Mouse (Mus musculus) embryonic facial prominence, embryonic 14.5 days (tissue): ENCODE data around the gene Mvb12b. TPM values are rescaled to one million over a fixed set of nuclear protein-coding genes. Genes with fewer than 3 reads are reported as not detected.

ENCODE experiments used
- ATAC-seq: fragments of 200-750 bp; cut with Nextera tagmentation; 2 replicates; pipeline ENCODE4 v1.8.0; 2017; ENCODE audit warnings: low read depth, moderate number of reproducible peaks, moderate TSS enrichment
- DNase-seq: peaks from one replicate; pipeline ENCODE4 v3.0.0-alpha.2; 2015; ENCODE audit warnings: low spot score
- H3K27ac ChIP-seq: fragments of 300-500 bp; sonication (generic); replicated peaks from 2 replicates; pipeline ENCODE4 v1.5.1; 2014; ENCODE audit warnings: low read depth, mild to moderate bottlenecking, low read length, moderate library complexity
- H3K27me3 ChIP-seq: fragments of 300-500 bp; sonication (generic); replicated peaks from 2 replicates; pipeline ENCODE4 v1.6.1; 2014; ENCODE audit warnings: low read length; ENCODE audit not compliant: control insufficient read depth, insufficient read depth
- H3K36me3 ChIP-seq: fragments of 300-500 bp; sonication (generic); 2 replicates; pipeline ENCODE4 v1.6.1; 2014; ENCODE audit warnings: low read length, mixed read lengths; ENCODE audit not compliant: control insufficient read depth, insufficient read depth
- H3K4me1 ChIP-seq: fragments of 300-500 bp; sonication (generic); 2 replicates; pipeline ENCODE4 v1.6.1; 2014; ENCODE audit warnings: antibody characterized with exemption, low read length; ENCODE audit not compliant: control insufficient read depth, insufficient read depth
- H3K4me2 ChIP-seq: fragments of 300-500 bp; sonication (generic); 2 replicates; pipeline ENCODE4 v1.6.1; 2014; ENCODE audit warnings: low read depth, mild to moderate bottlenecking, low read length, moderate library complexity, mixed read lengths
- H3K4me3 ChIP-seq: fragments of 300-500 bp; sonication (generic); 2 replicates; pipeline ENCODE4 v1.5.1; 2014; ENCODE audit warnings: low read depth, mild to moderate bottlenecking, low read length
- H3K9ac ChIP-seq: fragments of 300-500 bp; sonication (generic); 2 replicates; pipeline ENCODE4 v1.6.1; 2014; ENCODE audit warnings: low read depth, mild to moderate bottlenecking, low read length, moderate library complexity, mixed read lengths
- H3K9me3 ChIP-seq: fragments of 300-500 bp; sonication (generic); 2 replicates; pipeline ENCODE4 v1.6.1; 2016; ENCODE audit warnings: low read length; ENCODE audit not compliant: control insufficient read depth
- WGBS: fragments of 180-500 bp; shearing (Covaris S2); extraction: QIAGEN DNeasy Blood & Tissue Kit; methylation state at CpG from one replicate; pipeline ENCODE4 v1.1.7; 2014; 5-methylcytosine and 5-hydroxymethylcytosine counted together
- polyA plus RNA-seq: library from polyadenylated mRNA; unstranded; fragments of >200 nt; fragmentation: Nextera tagmentation; extraction: Ambion mirVana; gene quantifications from 2 replicates; pipeline ENCODE4 v1.2.1, GENCODE M21; 2014

Mvb12b gene
- polyA plus RNA-seq, 1 experiment from 2014 or later, result 14.1 TPM

GRCm38 (mm10) chr2:33847196-33847834 is 40.4 kb downstream of the Mvb12b start:
- H3K4me3 ChIP-seq, result no peak overlapping the region
- H3K27me3 ChIP-seq, result no peaks in the 10 kb centered on the region
- ATAC-seq, result peak; percentile 11; the same call in 1 of the 2 replicates
- DNase-seq, result no peak
- peak overlapping the region; percentile 68 for H3K27ac ChIP-seq
- H3K4me2 ChIP-seq, result no peak overlapping the region
- H3K9ac ChIP-seq, result no peak overlapping the region
- H3K9me3 ChIP-seq, result no peaks in the 10 kb centered on the region
- H3K4me1 ChIP-seq, result peaks cover 14% of the 10 kb centered on the region
- WGBS, result 72% methylated on average over 11 of the region's 11 CpGs
- no peaks in the 10 kb centered on the region; the same call in 1 of the 2 replicates for H3K36me3 ChIP-seq

DNA sequence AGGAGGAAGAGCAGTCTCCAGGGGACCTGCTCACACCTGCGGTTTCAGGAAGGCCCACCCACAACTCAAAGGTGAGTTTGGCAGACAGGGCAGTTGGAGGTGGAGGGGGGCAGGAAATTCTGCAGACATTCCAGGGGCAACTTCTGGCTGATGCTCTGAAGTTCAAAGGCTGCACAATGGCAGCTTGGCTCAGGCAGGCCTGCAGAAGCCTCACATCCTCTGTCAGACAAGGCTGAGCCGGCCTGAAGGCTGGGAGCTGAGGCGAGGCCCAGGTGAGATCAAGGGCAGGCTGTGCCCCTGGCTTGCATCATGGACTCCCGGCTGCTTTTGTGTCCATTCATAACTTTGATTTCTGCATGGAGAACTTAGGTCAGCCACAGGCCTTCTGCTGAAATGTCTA is 41.1 kb downstream of the Mvb12b start:
- Histone ChIP-seq H3K27me3 (no peaks in the 10 kb centered on the region), H3K4me1 (peaks cover 14% of the 10 kb centered on the region), H3K9me3 (no peaks in the 10 kb centered on the region), H3K9ac (no peak overlapping the region), H3K4me3 (no peak overlapping the region), H3K4me2 (no peak overlapping the region), H3K27ac (peak overlapping the region; percentile 68), H3K36me3 (no peaks in the 10 kb centered on the region; the same call in 1 of the 2 replicates)
- 12% methylated on average over 4 of the region's 4 CpGs for WGBS
- DNase-seq (peak; percentile 23), ATAC-seq (peak; percentile 43; the same call in 1 of the 2 replicates)

DNA sequence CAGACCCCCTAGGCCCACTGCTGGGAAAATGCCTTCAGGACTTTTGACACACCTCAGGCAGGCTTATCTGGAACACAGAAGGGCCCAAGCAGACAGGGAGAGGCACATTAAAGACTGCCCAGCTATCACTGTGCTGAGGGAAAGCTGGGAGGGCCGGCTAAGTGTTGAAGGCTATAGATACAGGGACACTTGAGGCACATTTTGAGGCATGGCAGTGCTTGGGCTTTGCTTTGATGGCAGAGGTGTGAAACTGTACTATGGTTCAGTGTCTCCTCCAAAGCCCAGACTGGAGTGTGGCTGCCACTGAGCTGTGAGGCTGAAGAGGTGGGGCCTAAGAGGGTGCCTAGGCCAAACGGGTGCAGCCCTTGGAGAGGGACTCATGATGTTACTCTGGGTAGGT is 44.1 kb downstream of the Mvb12b start:
- peaks cover 14% of the 10 kb centered on the region for H3K4me1 ChIP-seq
- 68% methylated on average over 2 of the region's 2 CpGs for WGBS
- H3K36me3 ChIP-seq, result peaks cover 6% of the 10 kb centered on the region; the same call in 1 of the 2 replicates
- no peak for DNase-seq
- no peak overlapping the region for H3K27ac ChIP-seq
- H3K4me2 ChIP-seq, result no peak overlapping the region
- H3K9me3 ChIP-seq, result no peaks in the 10 kb centered on the region
- no peak overlapping the region for H3K4me3 ChIP-seq
- no peak overlapping the region for H3K9ac ChIP-seq
- no peaks in the 10 kb centered on the region for H3K27me3 ChIP-seq
- no peak for ATAC-seq

DNA sequence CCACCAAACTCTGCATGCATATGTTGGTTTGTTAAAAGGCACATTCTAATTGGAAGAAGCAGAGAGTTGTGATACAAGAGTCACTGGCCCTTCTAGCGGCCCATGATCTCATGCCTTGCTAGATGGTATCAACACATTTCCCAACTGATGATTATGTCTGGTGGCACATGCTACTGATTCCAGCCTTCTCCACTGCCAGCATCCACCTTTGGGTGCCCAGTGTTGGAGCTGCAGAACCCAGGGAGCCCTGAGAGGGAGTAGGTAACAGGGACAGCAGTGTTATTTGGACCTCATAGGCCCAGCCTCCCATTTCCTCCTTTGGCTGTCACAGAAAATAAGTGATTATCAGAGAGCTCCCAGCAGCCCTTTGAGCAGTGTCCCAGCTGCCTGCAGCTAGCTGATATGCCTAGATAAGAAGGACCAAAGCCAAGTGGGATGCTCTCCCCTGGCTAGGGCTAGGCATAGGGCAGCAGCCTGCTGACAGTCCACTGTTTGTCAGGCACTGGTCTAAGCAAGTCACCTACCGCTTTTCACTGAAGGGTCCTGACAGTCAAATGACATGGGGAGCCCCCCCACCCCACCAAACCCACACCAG is 44.7 kb downstream of the Mvb12b start:
- DNase-seq (no peak), ATAC-seq (no peak)
- Histone ChIP-seq H3K36me3 (peaks cover 10% of the 10 kb centered on the region; the same call in 1 of the 2 replicates), H3K4me1 (peaks cover 11% of the 10 kb centered on the region), H3K4me3 (no peak overlapping the region), H3K9me3 (no peaks in the 10 kb centered on the region), H3K27ac (no peak overlapping the region), H3K4me2 (no peak overlapping the region), H3K27me3 (no peaks in the 10 kb centered on the region), H3K9ac (no peak overlapping the region)
- WGBS, result 94% methylated on average over 2 of the region's 2 CpGs

DNA sequence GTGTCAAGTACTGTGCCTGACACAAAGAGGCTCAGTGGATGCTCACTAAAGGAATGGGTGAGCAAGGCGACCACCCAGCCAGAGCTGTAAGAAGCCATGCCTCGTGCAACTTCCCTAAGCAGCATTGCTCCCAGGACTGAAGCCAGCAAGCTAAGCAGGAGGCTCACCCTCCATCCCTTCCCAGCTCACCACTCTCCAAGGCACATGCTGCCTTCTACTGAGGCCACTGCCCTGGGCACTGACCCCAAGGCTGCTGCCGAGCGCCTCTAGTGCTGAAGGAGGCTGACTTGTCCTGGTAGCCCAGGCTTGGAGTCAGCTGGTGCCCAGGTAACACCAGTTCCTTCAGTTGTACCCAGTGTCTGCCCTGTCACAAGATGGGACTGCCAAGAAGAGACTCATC is 45.8 kb downstream of the Mvb12b start:
- Histone ChIP-seq H3K4me2 (no peak overlapping the region), H3K27me3 (no peaks in the 10 kb centered on the region), H3K27ac (no peak overlapping the region), H3K9ac (no peak overlapping the region), H3K9me3 (no peaks in the 10 kb centered on the region), H3K4me1 (peaks cover 2% of the 10 kb centered on the region; the same call in 1 of the 2 replicates), H3K36me3 (peaks cover 14% of the 10 kb centered on the region; the same call in 1 of the 2 replicates), H3K4me3 (no peak overlapping the region)
- ATAC-seq (no peak), DNase-seq (no peak)
- 89% methylated on average over 4 of the region's 4 CpGs for WGBS

- no peak for DNase-seq
- peaks cover 14% of the 10 kb centered on the region; the same call in 1 of the 2 replicates for H3K36me3 ChIP-seq
- no peak for ATAC-seq
- no peaks in the 10 kb centered on the region for H3K9me3 ChIP-seq
- WGBS, result 72% methylated on average over 3 of the region's 3 CpGs
- no peak overlapping the region for H3K4me3 ChIP-seq
- no peaks in the 10 kb centered on the region for H3K4me1 ChIP-seq
- H3K9ac ChIP-seq, result no peak overlapping the region
- H3K4me2 ChIP-seq, result no peak overlapping the region
- H3K27me3 ChIP-seq, result no peaks in the 10 kb centered on the region
- H3K27ac ChIP-seq, result no peak overlapping the region
Observed at GRCm38 (mm10) chr2:33840483-33840882, 47.3 kb downstream of the Mvb12b start.

GRCm38 (mm10) chr2:33839252-33839651 is 48.5 kb downstream of the Mvb12b start:
- Histone ChIP-seq H3K27me3 (no peaks in the 10 kb centered on the region), H3K4me3 (no peak overlapping the region), H3K4me1 (peaks cover 3% of the 10 kb centered on the region; the same call in 1 of the 2 replicates), H3K4me2 (no peak overlapping the region), H3K36me3 (peaks cover 18% of the 10 kb centered on the region; the same call in 1 of the 2 replicates), H3K9ac (no peak overlapping the region), H3K9me3 (no peaks in the 10 kb centered on the region), H3K27ac (no peak overlapping the region)
- DNase-seq, result no peak
- no peak for ATAC-seq

DNA sequence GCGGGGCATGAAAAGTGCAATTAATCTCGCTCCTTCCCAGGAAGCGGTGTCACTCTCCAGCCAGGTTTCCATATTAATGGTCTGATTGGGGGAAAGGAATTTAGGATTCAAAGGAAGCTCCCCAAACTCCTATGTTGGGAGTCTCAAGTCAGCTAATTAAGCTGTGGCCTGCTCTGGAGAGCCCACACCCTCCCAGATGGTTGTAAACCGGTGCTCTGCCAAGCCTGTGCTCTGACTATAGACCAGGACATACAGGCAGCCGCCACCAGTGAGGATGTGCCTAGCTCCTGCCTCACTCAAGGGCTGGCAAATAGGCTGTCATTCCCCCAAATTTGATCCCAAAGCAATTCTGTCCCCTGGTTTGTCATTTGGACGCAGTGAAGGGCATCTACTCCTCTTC is 50.4 kb downstream of the Mvb12b start:
- Histone ChIP-seq H3K4me3 (no peak overlapping the region), H3K27ac (no peak overlapping the region), H3K36me3 (peaks cover 20% of the 10 kb centered on the region; the same call in 1 of the 2 replicates), H3K4me2 (no peak overlapping the region), H3K4me1 (peaks cover 7% of the 10 kb centered on the region; the same call in 1 of the 2 replicates), H3K9me3 (no peaks in the 10 kb centered on the region), H3K9ac (no peak overlapping the region), H3K27me3 (no peaks in the 10 kb centered on the region)
- no peak for ATAC-seq
- WGBS, result 79% methylated on average over 6 of the region's 6 CpGs
- DNase-seq, result no peak
